Mouse (Mus musculus): Measurements from ENCODE around the gene Prss16.
A peak's percentile ranks its signal among the peaks of the same experiment; 100 is the strongest.

Gene Prss16

DNA sequence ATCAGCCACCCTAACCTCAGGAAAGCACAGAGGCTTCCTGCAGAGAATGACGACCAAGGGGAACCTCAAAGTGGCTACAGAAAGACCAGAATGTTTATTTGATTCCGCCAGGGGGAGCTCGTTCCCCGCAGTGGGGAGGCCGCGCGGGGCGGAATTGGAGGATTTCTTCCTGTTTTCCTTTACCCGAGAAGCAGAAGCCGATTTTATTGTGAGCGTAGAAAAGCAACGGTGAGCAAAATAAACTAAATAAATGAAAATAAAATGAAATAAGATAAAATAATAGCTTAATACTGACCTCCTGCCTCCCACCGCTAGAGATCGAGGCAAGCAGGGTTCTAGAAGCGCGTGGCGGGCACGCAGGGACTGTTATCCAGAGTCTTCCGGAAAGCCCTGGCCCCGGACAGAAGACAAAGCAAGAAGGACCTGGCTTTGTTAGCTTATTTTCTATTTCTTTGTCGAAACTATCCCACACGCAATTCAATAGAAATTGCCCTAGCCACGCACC, 35.3 kb downstream of the Prss16 start:
- DNase-seq (ENCODE audit: low read depth, low spot score), result peak; percentile 88

GRCm38 (mm10) chr13:21971641-21972040, 37.9 kb downstream of the Prss16 start:
- no peak for DNase-seq (ENCODE audit: low read depth, low spot score)

GRCm38 (mm10) chr13:21969816-21970215, 39.7 kb downstream of the Prss16 start:
- no peak for DNase-seq (ENCODE audit: low read depth, low spot score)

DNA sequence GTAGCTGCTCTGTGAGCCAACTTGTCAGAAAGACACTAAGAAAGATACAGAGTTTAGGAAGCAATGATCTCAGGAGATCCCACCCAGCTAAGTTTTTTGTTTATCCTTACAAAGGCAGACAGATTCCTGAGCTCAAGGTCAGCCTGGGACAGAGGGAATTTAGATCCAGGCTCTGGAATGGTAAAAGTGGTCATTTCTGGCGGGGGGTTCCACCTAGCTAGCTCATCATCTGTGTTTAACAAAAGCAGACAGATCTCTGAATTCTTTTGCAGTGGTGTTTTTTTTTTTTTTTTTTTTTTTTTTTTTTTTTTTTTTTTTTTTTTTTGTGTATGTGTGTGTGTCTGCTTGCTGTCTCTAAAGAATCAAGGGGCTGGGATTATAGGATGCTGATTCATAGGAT, 40.3 kb downstream of the Prss16 start:
- DNase-seq (ENCODE audit: low read depth, low spot score), result no peak

Measured in c-Kit-negative CD71-positive TER-119-positive erythroid progenitor cells, embryonic 14.5 days (primary cell).